Mouse (Mus musculus) embryonic facial prominence, embryonic 15.5 days (tissue): ENCODE results near the gene Tef. TPM values are rescaled to one million over a fixed set of nuclear protein-coding genes. Genes with fewer than 3 reads are reported as not detected.

Experiments used
- ATAC-seq: fragments of 200-750 bp; cut with Nextera tagmentation; 2 replicates; pipeline ENCODE4 v1.8.0; 2017; ENCODE audit warnings: low read depth, moderate TSS enrichment; ENCODE audit not compliant: insufficient number of reproducible peaks, low FRiP score, low TSS enrichment
- H3K27ac ChIP-seq: fragments of 300-500 bp; sonication (generic); replicated peaks from 2 replicates; pipeline ENCODE4 v1.5.1; 2015; ENCODE audit warnings: mild to moderate bottlenecking, inconsistent platforms
- H3K27me3 ChIP-seq: fragments of 300-500 bp; sonication (generic); 2 replicates; pipeline ENCODE4 v1.6.1; 2015; ENCODE audit warnings: inconsistent platforms
- H3K36me3 ChIP-seq: fragments of 300-500 bp; sonication (generic); 2 replicates; pipeline ENCODE4 v1.6.1; 2015; ENCODE audit warnings: mild to moderate bottlenecking, inconsistent platforms
- H3K4me1 ChIP-seq: fragments of 300-500 bp; sonication (generic); 2 replicates; pipeline ENCODE4 v1.6.1; 2015; ENCODE audit warnings: inconsistent platforms
- H3K4me2 ChIP-seq: fragments of 300-500 bp; sonication (generic); replicated peaks from 2 replicates; pipeline ENCODE4 v1.6.1; 2015; ENCODE audit warnings: mild to moderate bottlenecking, inconsistent platforms
- H3K4me3 ChIP-seq: fragments of 300-500 bp; sonication (generic); replicated peaks from 2 replicates; pipeline ENCODE4 v1.5.1; 2015; ENCODE audit warnings: mild to moderate bottlenecking, inconsistent platforms
- H3K9ac ChIP-seq: fragments of 300-500 bp; sonication (generic); 2 replicates; pipeline ENCODE4 v1.6.1; 2015; ENCODE audit warnings: inconsistent platforms
- H3K9me3 ChIP-seq: fragments of 300-500 bp; sonication (generic); replicated peaks from 2 replicates; pipeline ENCODE4 v1.6.1; 2016; ENCODE audit warnings: inconsistent platforms
- WGBS: fragments of 180-500 bp; shearing (Covaris S2); methylation state at CpG from one replicate; pipeline ENCODE4 v1.1.7; 2015; 5-methylcytosine and 5-hydroxymethylcytosine counted together
- polyA plus RNA-seq: library from polyadenylated mRNA; unstranded; fragments of >200 nt; fragmentation: Nextera tagmentation; extraction: Ambion mirVana; gene quantifications from 2 replicates; pipeline ENCODE4 v1.2.1, GENCODE M21; 2015

The Tef gene
- polyA plus RNA-seq, 1 experiment from 2014 or later = 32.3 TPM

DNA sequence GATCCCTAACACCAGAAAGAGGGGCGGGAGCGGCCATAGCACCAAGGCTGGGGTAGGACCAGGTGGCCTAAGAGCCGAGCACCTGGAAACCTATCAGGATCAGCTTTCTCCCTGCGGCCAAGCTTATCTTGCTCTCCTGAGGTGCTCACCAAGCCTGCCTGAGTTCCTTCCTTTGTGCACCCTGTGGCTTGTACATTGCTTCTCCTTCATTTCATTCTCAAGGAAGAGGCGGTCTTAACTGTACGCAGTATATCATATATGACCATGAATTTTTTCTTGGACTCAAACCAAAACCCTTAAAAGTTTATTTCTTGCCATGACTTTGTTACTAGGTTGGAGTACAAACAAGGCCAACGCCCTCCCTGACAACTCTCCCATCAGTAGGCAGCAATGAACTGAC, 62.0 kb downstream of the Tef start:
- ATAC-seq = no peak
- H3K9ac ChIP-seq = no peak overlapping the region

GRCm38 (mm10) chr15:81869985-81870384, 67.8 kb downstream of the Tef start:
- Histone ChIP-seq H3K36me3 (peaks cover 53% of the 10 kb centered on the region), H3K27me3 (no peaks in the 10 kb centered on the region), H3K4me1 (peaks cover 20% of the 10 kb centered on the region), H3K9me3 (no peaks in the 10 kb centered on the region), H3K27ac (no peak overlapping the region), H3K9ac (no peak overlapping the region), H3K4me2 (no peak overlapping the region), H3K4me3 (no peak overlapping the region)
- 95% methylated on average over 5 of the region's 5 CpGs for WGBS
- ATAC-seq = no peak

More for the DNA sequence above, 62.0 kb downstream of the Tef start:
- WGBS = 90% methylated on average over 7 of the region's 7 CpGs
- Histone ChIP-seq H3K27ac (no peak overlapping the region), H3K4me2 (no peak overlapping the region), H3K27me3 (no peaks in the 10 kb centered on the region), H3K9me3 (no peaks in the 10 kb centered on the region), H3K4me3 (no peak overlapping the region), H3K36me3 (peaks cover 40% of the 10 kb centered on the region), H3K4me1 (0 out of 2 replicates have a peak, but pooled peaks cover 9% of the 10 kb centered on the region)

DNA sequence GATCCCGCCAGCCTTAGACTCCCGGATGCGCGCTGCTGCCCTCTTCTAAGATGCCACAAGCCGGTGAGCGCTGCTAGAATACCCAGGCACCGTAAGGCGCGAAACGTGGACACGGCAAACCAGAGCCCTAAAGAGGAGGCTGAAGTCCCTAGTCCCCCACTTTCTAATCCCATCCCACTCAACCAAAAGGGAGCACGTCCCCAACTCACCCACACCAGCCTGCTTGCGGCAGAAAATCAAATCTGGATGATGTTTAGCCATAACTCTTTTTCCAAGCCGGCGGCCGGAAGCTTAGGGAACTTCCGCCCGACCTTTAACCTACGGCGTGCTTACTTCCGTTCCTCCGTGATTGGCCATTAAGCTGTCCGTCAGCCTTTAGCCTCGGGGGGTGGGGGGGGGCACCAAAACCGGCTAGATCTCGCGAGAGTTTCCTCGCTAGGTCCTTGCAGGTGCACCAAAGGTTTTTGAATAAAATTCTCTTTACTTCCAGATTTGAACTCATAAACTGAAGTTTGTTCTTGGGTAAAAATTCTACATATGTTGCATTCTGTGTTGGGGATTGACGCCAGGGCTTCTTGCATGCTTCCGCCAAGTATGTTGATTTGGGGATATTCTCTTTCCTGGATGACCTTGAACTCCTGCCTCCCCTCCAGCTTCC, 69.5 kb downstream of the Tef start, which contains the start of gene Phf5a:
Gene Phf5a, minus strand, starts transcription at position 308 of the 658 bp plus-strand sequence.
- Histone ChIP-seq H3K36me3 (peaks cover 38% of the 10 kb centered on the region), H3K4me3 (peak within 1 kb of the TSS; percentile 100), H3K4me1 (peaks cover 20% of the 10 kb centered on the region), H3K9me3 (no peaks in the 10 kb centered on the region), H3K4me2 (peak within 1 kb of the TSS; percentile 81), H3K27ac (peak within 1 kb of the TSS; percentile 100), H3K9ac (peak within 1 kb of the TSS; percentile 98), H3K27me3 (no peaks in the 10 kb centered on the region)
- peak; percentile 93 for ATAC-seq
- under 1% methylated on average over 30 of the region's 30 CpGs for WGBS

DNA sequence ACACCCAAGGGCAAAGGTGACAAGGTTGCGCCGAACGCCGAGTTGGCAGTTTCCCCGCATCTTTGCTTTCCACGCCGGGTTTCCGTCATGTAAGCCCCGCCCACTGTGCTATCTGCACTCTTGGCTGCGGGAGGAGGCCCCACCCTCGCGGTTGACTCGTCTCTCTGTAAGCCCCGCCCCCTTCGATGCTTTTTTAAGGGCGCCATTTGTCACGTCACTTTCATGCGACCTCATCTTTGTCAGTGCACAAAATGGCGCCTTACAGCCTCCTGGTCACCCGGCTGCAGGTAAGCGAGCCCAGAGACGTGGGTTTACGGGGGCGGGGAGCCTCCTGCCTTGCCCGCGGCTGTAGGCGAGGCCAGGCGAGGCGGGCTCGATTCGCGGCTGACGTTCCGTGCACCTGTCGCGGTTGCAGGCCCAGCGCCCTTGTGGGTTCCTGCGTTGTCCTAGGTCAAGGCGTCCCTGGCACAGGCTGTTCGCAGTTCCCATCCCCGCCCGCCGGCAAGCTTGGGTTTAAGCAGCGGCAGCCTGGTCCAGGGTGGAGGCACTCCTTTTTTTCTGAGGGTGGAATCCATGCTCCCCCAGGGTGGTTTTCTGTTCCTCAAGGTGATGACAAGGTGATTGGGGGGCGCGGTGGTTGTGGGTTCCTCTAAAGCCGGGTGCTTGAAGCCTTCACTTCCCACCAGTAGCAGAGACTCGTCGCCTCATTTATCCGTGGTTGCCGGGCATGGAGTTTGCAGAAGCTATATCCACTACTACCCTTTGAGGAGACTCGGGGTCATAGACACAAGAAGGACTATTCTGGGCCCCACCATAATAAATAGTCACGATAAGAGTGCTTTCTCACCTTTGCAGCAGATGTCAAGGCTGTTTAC, 70.3 kb downstream of the Tef start, which contains the start of gene Aco2:
Gene Aco2, plus strand, starts transcription at position 48 of the 875 bp plus-strand sequence.
- WGBS = under 1% methylated on average over 53 of the region's 53 CpGs
- peak within 1 kb of the TSS; percentile 81 for H3K4me2 ChIP-seq
- no peaks in the 10 kb centered on the region for H3K27me3 ChIP-seq
- peak within 1 kb of the TSS; percentile 100 for H3K4me3 ChIP-seq
- H3K9me3 ChIP-seq = no peaks in the 10 kb centered on the region
- H3K36me3 ChIP-seq = peaks cover 30% of the 10 kb centered on the region
- H3K4me1 ChIP-seq = peaks cover 20% of the 10 kb centered on the region
- ATAC-seq = peak; percentile 89
- peak within 1 kb of the TSS; percentile 100 for H3K27ac ChIP-seq
- H3K9ac ChIP-seq = peak within 1 kb of the TSS; percentile 98

Other genes starting within 250 kb of the Tef start
- 19.2 and 22.9 TPM in 2 replicates for gene Ep300, start 217.1 kb upstream of the Tef start, polyA plus RNA-seq
- 18.0 and 20.0 TPM in 2 replicates for gene L3mbtl2, start 138.5 kb upstream of the Tef start, polyA plus RNA-seq
- 10.4 and 12.4 TPM in 2 replicates for gene Chadl, start 105.1 kb upstream of the Tef start, polyA plus RNA-seq
- 29.5 and 31.2 TPM in 2 replicates for gene Zc3h7b, start 57.4 kb upstream of the Tef start, polyA plus RNA-seq
- 98.3 and 102 TPM in 2 replicates for gene Rangap1, start 56.9 kb upstream of the Tef start, polyA plus RNA-seq
- gene Tob2, start 56.4 kb downstream of the Tef start, polyA plus RNA-seq = 31.4 and 33.8 TPM in 2 replicates
- 133 and 145 TPM in 2 replicates for gene Phf5a, start 69.5 kb downstream of the Tef start, polyA plus RNA-seq
- gene Aco2, start 69.9 kb downstream of the Tef start, polyA plus RNA-seq = 156 and 164 TPM in 2 replicates
- gene Polr3h, start 123.8 kb downstream of the Tef start, polyA plus RNA-seq = 64.2 and 65.3 TPM in 2 replicates
- gene Csdc2, start 134.3 kb downstream of the Tef start, polyA plus RNA-seq = 17.5 and 19.3 TPM in 2 replicates
- 35.9 and 39.6 TPM in 2 replicates for gene Pmm1, start 158.5 kb downstream of the Tef start, polyA plus RNA-seq
- gene 1700029P11Rik, start 178.1 kb downstream of the Tef start, polyA plus RNA-seq = not detected in 2 replicates
- 75.5 and 82.1 TPM in 2 replicates for gene Xrcc6, start 185.4 kb downstream of the Tef start, polyA plus RNA-seq
- gene Desi1, start 231.4 kb downstream of the Tef start, polyA plus RNA-seq = 29.3 and 29.8 TPM in 2 replicates
- gene Snu13, start 245.2 kb downstream of the Tef start, polyA plus RNA-seq = 246 and 260 TPM in 2 replicates